Mouse (Mus musculus) CH12.LX (cell line): ENCODE measurements at regions not wholly inside any gene's neighbourhood (a gene's known extent, or its start where the extent isn't known, plus 50 kb on each side); places are given as distances from the start of the nearest gene placed in this dataset.
"Not testable (repeated sequence)": the region's sequence is repeated elsewhere in the genome, so short reads cannot be mapped to it uniquely, and the experiment has no call there.

Experiments used
- DNase-seq: peaks from one replicate; pipeline ENCODE4 v3.0.0-alpha.2; 2013; ENCODE audit errors: extremely low read depth
- H3K27ac ChIP-seq: 2 replicates; pipeline ENCODE4 v1.5.1; 2012; ENCODE audit warnings: low read depth, mild to moderate bottlenecking, control low read depth, moderate library complexity; ENCODE audit not compliant: insufficient read depth
- H3K27me3 ChIP-seq: replicated peaks from 2 replicates; pipeline ENCODE3; 2012; ENCODE audit warnings: inconsistent platforms
- H3K36me3 ChIP-seq, 2 experiments: replicated peaks in 1 of 2; 2 replicates each; pipeline versions ENCODE3 to v1.6.1; 2012; ENCODE audit warnings: inconsistent platforms in 1 of 2, low read length in 1 of 2, mild to moderate bottlenecking in 1 of 2, mixed read lengths in 1 of 2, moderate library complexity in 1 of 2; ENCODE audit not compliant: control insufficient read depth in 1 of 2, insufficient read depth in 1 of 2
- H3K4me1 ChIP-seq, 2 experiments: 2 replicates each; pipeline ENCODE4 v1.6.1; 2012; ENCODE audit warnings: inconsistent platforms in 1 of 2, moderate library complexity in 1 of 2; ENCODE audit not compliant: insufficient read depth in 2 of 2, control insufficient read depth in 1 of 2
- H3K4me2 ChIP-seq: 2 replicates; pipeline ENCODE4 v1.6.1; 2012; ENCODE audit warnings: low read depth, mild to moderate bottlenecking, control low read depth; ENCODE audit not compliant: poor library complexity, insufficient read depth, severe bottlenecking
- H3K4me3 ChIP-seq, 3 experiments: fragments of 150-350 bp in 1 of 3; sonication (generic) in 1 of 3; replicated peaks in 1 of 3; 2 replicates each; pipeline versions ENCODE3 to v1.5.1; 2011 to 2012; ENCODE audit warnings: low read depth in 2 of 3, low read length in 2 of 3, mild to moderate bottlenecking in 2 of 3, moderate library complexity in 2 of 3, control low read depth in 1 of 3, improper control_type of control experiment in 1 of 3, inconsistent platforms in 1 of 3, mixed read lengths in 1 of 3; ENCODE audit not compliant: poor library complexity in 1 of 3
- H3K79me2 ChIP-seq: replicated peaks from 2 replicates; pipeline ENCODE4 v1.6.1; 2012; ENCODE audit warnings: mild to moderate bottlenecking, moderate library complexity; ENCODE audit not compliant: control insufficient read depth, poor library complexity, insufficient read depth, severe bottlenecking; ENCODE audit errors: extremely low read depth
- H3K9ac ChIP-seq: 2 replicates; pipeline ENCODE4 v1.6.1; 2012; ENCODE audit warnings: low read depth, mild to moderate bottlenecking, control low read depth, moderate library complexity; ENCODE audit not compliant: insufficient read depth
- H3K9me3 ChIP-seq: replicated peaks from 2 replicates; pipeline ENCODE3; 2012; ENCODE audit warnings: low read length, inconsistent platforms, mixed read lengths
- USF1 ChIP-seq: IDR thresholded peaks from 2 replicates; pipeline ENCODE4 v1.6.1; 2014; ENCODE audit warnings: low read depth, mild to moderate bottlenecking, inconsistent platforms, low read length, improper control_type of control experiment
- dilution Hi-C: fragments of 300-500 bp; cut with MboI; formaldehyde crosslinking; loops from 2 replicates; pipeline ENCODE4 v1.14.3; 2020; ENCODE audit warnings: low sequenced_read_pairs; ENCODE audit not compliant: extremely low pct_unique_long_range_greater_than_20kb, extremely low pct_ligation_motif_present
- in situ Hi-C: fragments of 300-500 bp; cut with MboI; formaldehyde crosslinking; loops from 3 replicates; pipeline ENCODE4 v1.14.3; 2019; ENCODE audit warnings: low sequenced_read_pairs, low pct_ligation_motif_present, low pct_unique_long_range_greater_than_20kb, mixed read lengths

- in situ Hi-C loops (no loop called here), dilution Hi-C loops (no loop called here)
- Histone ChIP-seq H3K36me3 (no peaks in the 10 kb centered on the region), H3K79me2 (no peaks in the 10 kb centered on the region), H3K4me3 (no peak overlapping the region), H3K27me3 (no peaks in the 10 kb centered on the region), H3K4me1 (no peaks in the 10 kb centered on the region), H3K27ac (no peak overlapping the region), H3K9ac (no peak overlapping the region), H3K9me3 (peaks cover 2% of the 10 kb centered on the region), H3K4me2 (no peak overlapping the region)
- no peak for TF ChIP-seq USF1
- DNase-seq: no peak
Observed at GRCm38 (mm10) chr14:60576281-60576680, 57.5 kb upstream of the Spata13 start.

GRCm38 (mm10) chr14:60580131-60580530, 53.7 kb upstream of the Spata13 start:
- H3K4me3 ChIP-seq, in situ Hi-C loops, H3K9me3 ChIP-seq, H3K4me2 ChIP-seq, H3K27me3 ChIP-seq, H3K9ac ChIP-seq, DNase-seq, dilution Hi-C loops, H3K4me1 ChIP-seq, H3K36me3 ChIP-seq, H3K79me2 ChIP-seq, H3K27ac ChIP-seq: not testable (repeated sequence)
